Mouse (Mus musculus) heart, embryonic 14.5 days (tissue): Measurements from ENCODE around the gene Itpkc. TPM values are rescaled to one million over a fixed set of nuclear protein-coding genes. Genes with fewer than 3 reads are reported as not detected.

Source experiments
- ATAC-seq: fragments of 200-750 bp; cut with Nextera tagmentation; 2 replicates; pipeline ENCODE4 v1.8.0; 2017; ENCODE audit warnings: low read depth, moderate TSS enrichment; ENCODE audit not compliant: insufficient number of reproducible peaks, insufficient read depth, low FRiP score
- H3K27ac ChIP-seq, 2 experiments: fragments of 200-500 bp in 1 of 2; fragments of 300-500 bp in 1 of 2; sonication (generic) in 1 of 2; replicated peaks in 1 of 2; 2 replicates each; pipeline ENCODE4 v1.5.1; 2012 to 2014; ENCODE audit warnings: low read depth in 2 of 2, low read length in 2 of 2, control low read depth in 1 of 2, mild to moderate bottlenecking in 1 of 2, mixed read lengths in 1 of 2; ENCODE audit not compliant: control insufficient read depth in 1 of 2, insufficient read depth in 1 of 2
- H3K27me3 ChIP-seq: fragments of 300-500 bp; sonication (generic); 2 replicates; pipeline ENCODE4 v1.6.1; 2014; ENCODE audit warnings: mild to moderate bottlenecking, low read length, control low read depth; ENCODE audit not compliant: control insufficient read depth, insufficient read depth
- H3K36me3 ChIP-seq: fragments of 300-500 bp; sonication (generic); 2 replicates; pipeline ENCODE4 v1.6.1; 2014; ENCODE audit warnings: mild to moderate bottlenecking, control low read depth, low read length, mixed read lengths; ENCODE audit not compliant: control insufficient read depth, insufficient read depth
- H3K4me1 ChIP-seq, 2 experiments: fragments of 200-500 bp in 1 of 2; fragments of 300-500 bp in 1 of 2; sonication (generic) in 1 of 2; 2 replicates each; pipeline ENCODE4 v1.6.1; 2012 to 2014; ENCODE audit warnings: low read length in 2 of 2, control low read depth in 1 of 2, mixed read lengths in 1 of 2; ENCODE audit not compliant: control insufficient read depth in 2 of 2, insufficient read depth in 2 of 2
- H3K4me2 ChIP-seq: fragments of 300-500 bp; sonication (generic); 2 replicates; pipeline ENCODE4 v1.6.1; 2014; ENCODE audit warnings: mild to moderate bottlenecking, low read length
- H3K4me3 ChIP-seq, 2 experiments: fragments of 200-500 bp in 1 of 2; fragments of 300-500 bp in 1 of 2; sonication (generic) in 1 of 2; 2 replicates each; pipeline ENCODE4 v1.5.1; 2012 to 2014; ENCODE audit warnings: low read length in 2 of 2, mild to moderate bottlenecking in 2 of 2, control low read depth in 1 of 2, low read depth in 1 of 2, moderate library complexity in 1 of 2; ENCODE audit not compliant: control insufficient read depth in 1 of 2, insufficient read depth in 1 of 2
- H3K9ac ChIP-seq: fragments of 300-500 bp; sonication (generic); 2 replicates; pipeline ENCODE4 v1.6.1; 2014; ENCODE audit warnings: mild to moderate bottlenecking, low read length
- H3K9me3 ChIP-seq: fragments of 300-500 bp; sonication (generic); 2 replicates; pipeline ENCODE4 v1.6.1; 2016; ENCODE audit warnings: low read length, control low read depth; ENCODE audit not compliant: control insufficient read depth
- WGBS: fragments of 180-500 bp; shearing (Covaris S2); extraction: QIAGEN DNeasy Blood & Tissue Kit; methylation state at CpG from one replicate; pipeline ENCODE4 v1.1.7; 2014; 5-methylcytosine and 5-hydroxymethylcytosine counted together
- polyA plus RNA-seq: library from polyadenylated mRNA; unstranded; fragments of >200 nt; fragmentation: Nextera tagmentation; extraction: Ambion mirVana; gene quantifications from 2 replicates; pipeline ENCODE4 v1.2.1, GENCODE M21; 2014

Itpkc gene
- 3.4 and 3.8 TPM in 2 replicates for polyA plus RNA-seq

GRCm38 (mm10) chr7:27228281-27228821 is at the start of gene Itpkc:
Gene Itpkc, minus strand, starts transcription at chr7:27228661.
- no peaks in the 10 kb centered on the region for H3K36me3 ChIP-seq
- H3K4me3 ChIP-seq: peak within 1 kb of the TSS; percentile 75 to 84
- H3K9ac ChIP-seq: peak within 1 kb of the TSS; percentile 83
- ATAC-seq: peak; percentile 85
- H3K27ac ChIP-seq: peak within 1 kb of the TSS; percentile 62 to 82
- H3K4me1 ChIP-seq: peaks cover 23 to 38% of the 10 kb centered on the region in 2 experiments
- no peaks in the 10 kb centered on the region for H3K27me3 ChIP-seq
- H3K9me3 ChIP-seq: no peaks in the 10 kb centered on the region
- peak within 1 kb of the TSS; percentile 86 for H3K4me2 ChIP-seq
- WGBS: under 1% methylated on average over 49 of the region's 49 CpGs

- Histone ChIP-seq H3K4me2 (no peak overlapping the region), H3K9ac (no peak overlapping the region), H3K27ac (no peak overlapping the region), H3K4me3 (no peak overlapping the region), H3K27me3 (no peaks in the 10 kb centered on the region), H3K36me3 (peaks cover 71% of the 10 kb centered on the region), H3K9me3 (no peaks in the 10 kb centered on the region), H3K4me1 (no peaks in the 10 kb centered on the region)
- WGBS: 84% methylated on average over 3 of the region's 3 CpGs
- ATAC-seq: no peak
Observed at GRCm38 (mm10) chr7:27277191-27277590, 48.7 kb upstream of the Itpkc start.

GRCm38 (mm10) chr7:27276021-27276420 is 47.6 kb upstream of the Itpkc start:
- Histone ChIP-seq H3K4me1 (no peaks in the 10 kb centered on the region), H3K9ac (no peak overlapping the region), H3K36me3 (peaks cover 69% of the 10 kb centered on the region), H3K4me3 (no peak overlapping the region), H3K4me2 (no peak overlapping the region), H3K27ac (no peak overlapping the region), H3K9me3 (no peaks in the 10 kb centered on the region), H3K27me3 (no peaks in the 10 kb centered on the region)
- WGBS: 61% methylated on average over 7 of the region's 7 CpGs
- no peak for ATAC-seq

GRCm38 (mm10) chr7:27274916-27275315 is 46.5 kb upstream of the Itpkc start:
- Histone ChIP-seq H3K4me3 (no peak overlapping the region), H3K4me1 (no peaks in the 10 kb centered on the region), H3K27ac (no peak overlapping the region), H3K9ac (no peak overlapping the region), H3K36me3 (peaks cover 71% of the 10 kb centered on the region), H3K9me3 (no peaks in the 10 kb centered on the region), H3K27me3 (no peaks in the 10 kb centered on the region), H3K4me2 (no peak overlapping the region)
- WGBS: 75% methylated on average over 4 of the region's 4 CpGs
- no peak for ATAC-seq

- H3K4me2 ChIP-seq: peak overlapping the region; percentile 44
Observed at GRCm38 (mm10) chr7:27273739-27274351, 45.4 kb upstream of the Itpkc start.

GRCm38 (mm10) chr7:27271423-27271822 is 43.0 kb upstream of the Itpkc start:
- H3K4me2 ChIP-seq: no peak overlapping the region
- no peak overlapping the region for H3K9ac ChIP-seq
- no peaks in the 10 kb centered on the region for H3K9me3 ChIP-seq
- no peak overlapping the region for H3K27ac ChIP-seq
- peaks cover 60% of the 10 kb centered on the region for H3K36me3 ChIP-seq
- no peaks in the 10 kb centered on the region for H3K27me3 ChIP-seq
- WGBS: 87% methylated on average over 8 of the region's 8 CpGs
- H3K4me3 ChIP-seq: no peak overlapping the region
- peaks cover under 1 to 4% of the 10 kb centered on the region in 2 experiments; a peak in 2 of 4 replicates for H3K4me1 ChIP-seq
- ATAC-seq: no peak

More at GRCm38 (mm10) chr7:27273739-27274351, 45.4 kb upstream of the Itpkc start:
- no peaks in the 10 kb centered on the region for H3K4me1 ChIP-seq
- WGBS: 40% methylated on average over 32 of the region's 32 CpGs
- H3K9me3 ChIP-seq: no peaks in the 10 kb centered on the region
- H3K36me3 ChIP-seq: peaks cover 72% of the 10 kb centered on the region
- H3K9ac ChIP-seq: no peak overlapping the region
- no peak overlapping the region for H3K27ac ChIP-seq
- peak overlapping the region; percentile 1 to 30; a peak in 2 of 4 replicates for H3K4me3 ChIP-seq
- no peak for ATAC-seq
- H3K27me3 ChIP-seq: no peaks in the 10 kb centered on the region

GRCm38 (mm10) chr7:27266515-27267128 is 38.2 kb upstream of the Itpkc start:
- no peak overlapping the region for H3K4me3 ChIP-seq
- no peaks in the 10 kb centered on the region for H3K9me3 ChIP-seq
- H3K36me3 ChIP-seq: peaks cover 63% of the 10 kb centered on the region
- H3K27ac ChIP-seq: no peak overlapping the region
- no peaks in the 10 kb centered on the region for H3K27me3 ChIP-seq
- H3K9ac ChIP-seq: 0 out of 2 replicates have a peak overlapping the region, but pooled peaks have one; percentile 14
- H3K4me1 ChIP-seq: peaks cover 2 to 4% of the 10 kb centered on the region in 2 experiments; a peak in 2 of 4 replicates
- ATAC-seq: no peak
- H3K4me2 ChIP-seq: peak overlapping the region; percentile 18
- 43% methylated on average over 20 of the region's 20 CpGs for WGBS
